Mouse (Mus musculus) G1E (cell line): ENCODE measurements at regions not wholly inside any gene's neighbourhood (a gene's known extent, or its start where the extent isn't known, plus 50 kb on each side); places are given as distances from the start of the nearest gene placed in this dataset.

Experiments
- CTCF ChIP-seq: IDR thresholded peaks from 2 replicates; pipeline ENCODE4 v1.5.1; 2012; ENCODE audit warnings: low read depth, low read length, inconsistent platforms, mixed read lengths
- GATA1 ChIP-seq: IDR thresholded peaks from 2 replicates; pipeline ENCODE4 v1.6.1; 2012; ENCODE audit warnings: borderline replicate concordance, low read length, inconsistent platforms, mixed read lengths
- POLR2AphosphoS5 ChIP-seq: IDR thresholded peaks from 2 replicates; pipeline ENCODE4 v1.6.1; 2012; ENCODE audit warnings: low read depth, low read length, inconsistent platforms; ENCODE audit not compliant: insufficient replicate concordance

GRCm38 (mm10) chr8:36365945-36366344 is 600.4 kb downstream of the Gm19410 start:
- TF ChIP-seq CTCF: no peak
- no peak for TF ChIP-seq POLR2AphosphoS5
- no peak for TF ChIP-seq GATA1
